Mouse (Mus musculus) lung, adult 2 months (tissue): ENCODE measurements around the gene Slc38a3.

Experiments
- CTCF ChIP-seq: fragments of 200-500 bp; IDR thresholded peaks from 2 replicates; pipeline ENCODE4 v1.5.1; 2011; ENCODE audit warnings: mild to moderate bottlenecking, low read length, control low read depth; ENCODE audit not compliant: insufficient read depth
- POLR2A ChIP-seq: fragments of 200-500 bp; IDR thresholded peaks from 2 replicates; pipeline ENCODE4 v1.6.1; 2011; ENCODE audit warnings: low read depth, mild to moderate bottlenecking, control low read depth, low read length, borderline replicate concordance; ENCODE audit errors: extremely low read depth

GRCm38 (mm10) chr9:107611456-107612190 lies 57.7 kb downstream of the Slc38a3 start:
- TF ChIP-seq POLR2A (no peak), CTCF (no peak)
